Mouse (Mus musculus): ENCODE results near the gene Ccdc170.

Gene Ccdc170

GRCm38 (mm10) chr10:4602466-4602865, 120.2 kb downstream of the Ccdc170 start:
- DNase-seq, result no peak

GRCm38 (mm10) chr10:4604527-4605209, 122.4 kb downstream of the Ccdc170 start:
- no peak for DNase-seq

- no peak for DNase-seq
These were observed 127.9 kb downstream of the Ccdc170 start for GRCm38 (mm10) chr10:4610234-4610633.

- no peak for DNase-seq
These were observed 129.3 kb downstream of the Ccdc170 start, which contains the start of gene Esr1 for GRCm38 (mm10) chr10:4611386-4612155. Esr1 (plus strand) TSS chr10:4611593.
